Mouse (Mus musculus) hindbrain, embryonic 15.5 days (tissue): ENCODE measurements around the gene Lypd8. TPM values are rescaled to one million over a fixed set of nuclear protein-coding genes. Genes with fewer than 3 reads are reported as not detected.

Experiments used
- ATAC-seq: fragments of 200-750 bp; cut with Nextera tagmentation; 2 replicates; pipeline ENCODE4 v1.8.0; 2017; ENCODE audit warnings: low read depth, moderate number of reproducible peaks, moderate TSS enrichment; ENCODE audit not compliant: low FRiP score
- H3K27ac ChIP-seq: fragments of 300-500 bp; sonication (generic); replicated peaks from 2 replicates; pipeline ENCODE4 v1.5.1; 2015; ENCODE audit warnings: mild to moderate bottlenecking, inconsistent platforms
- H3K27me3 ChIP-seq: fragments of 300-500 bp; sonication (generic); 2 replicates; pipeline ENCODE4 v1.6.1; 2015; ENCODE audit warnings: control low read depth, inconsistent platforms
- H3K36me3 ChIP-seq: fragments of 300-500 bp; sonication (generic); 2 replicates; pipeline ENCODE4 v1.6.1; 2015; ENCODE audit warnings: control low read depth, inconsistent platforms
- H3K4me1 ChIP-seq: fragments of 300-500 bp; sonication (generic); replicated peaks from 2 replicates; pipeline ENCODE4 v1.6.1; 2015; ENCODE audit warnings: control low read depth, inconsistent platforms
- H3K4me2 ChIP-seq: fragments of 300-500 bp; sonication (generic); 2 replicates; pipeline ENCODE4 v1.6.1; 2015; ENCODE audit warnings: moderate library complexity, mild to moderate bottlenecking, inconsistent platforms
- H3K4me3 ChIP-seq: fragments of 300-500 bp; sonication (generic); 2 replicates; pipeline ENCODE4 v1.5.1; 2015; ENCODE audit warnings: mild to moderate bottlenecking, inconsistent platforms
- H3K9ac ChIP-seq: fragments of 300-500 bp; sonication (generic); 2 replicates; pipeline ENCODE4 v1.6.1; 2015; ENCODE audit warnings: inconsistent platforms
- H3K9me3 ChIP-seq: fragments of 300-500 bp; sonication (generic); 2 replicates; pipeline ENCODE4 v1.6.1; 2016; ENCODE audit warnings: control low read depth, inconsistent platforms
- whole genome bisulfite sequencing: fragments of 180-500 bp; shearing (Covaris S2); methylation state at CpG from one replicate; pipeline ENCODE4 v1.1.7; 2015; 5-methylcytosine and 5-hydroxymethylcytosine counted together
- polyA plus RNA-seq: library from polyadenylated mRNA; unstranded; fragments of >200 nt; fragmentation: Nextera tagmentation; extraction: Ambion mirVana; gene quantifications from 2 replicates; pipeline ENCODE4 v1.2.1, GENCODE M21; 2015

Lypd8 gene
- 0.39 TPM in 1 of 2 replicates, not detected in the other for polyA plus RNA-seq

DNA sequence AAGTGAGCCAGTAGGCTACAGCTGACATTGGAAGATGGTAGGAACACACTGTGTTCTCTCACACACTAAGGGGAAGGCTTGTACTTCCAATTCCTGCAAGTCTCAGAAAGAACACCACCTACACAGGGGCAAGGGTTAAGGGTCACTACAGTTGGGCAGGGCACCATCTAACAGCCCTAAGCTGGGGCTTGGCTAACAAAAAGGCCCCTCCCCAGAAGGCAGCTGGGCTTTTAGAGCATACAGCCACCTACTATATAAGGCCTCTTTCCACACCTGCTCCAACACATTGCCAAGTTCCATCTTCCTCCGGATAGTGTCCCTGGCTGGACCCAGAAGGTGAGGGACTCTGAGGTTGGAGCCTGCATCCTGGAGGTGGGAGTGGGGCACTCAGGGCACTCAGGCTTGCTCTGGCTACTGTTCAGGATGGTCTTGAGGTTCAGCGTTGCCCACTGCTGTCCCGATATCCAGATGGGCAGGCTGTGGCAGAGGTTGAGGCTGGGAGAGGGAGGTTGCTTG is at the start of gene Lypd8:
Gene Lypd8 (plus strand): TSS at position 281 of the 516 bp plus-strand sequence.
- no peak within 1 kb of the TSS for H3K27ac ChIP-seq
- H3K9me3 ChIP-seq = no peaks in the 10 kb centered on the region
- no peaks in the 10 kb centered on the region for H3K27me3 ChIP-seq
- H3K4me1 ChIP-seq = no peaks in the 10 kb centered on the region
- H3K9ac ChIP-seq = no peak within 1 kb of the TSS
- H3K4me3 ChIP-seq = no peak within 1 kb of the TSS
- ATAC-seq = no peak
- no peaks in the 10 kb centered on the region for H3K36me3 ChIP-seq
- no peak within 1 kb of the TSS for H3K4me2 ChIP-seq
- 94% methylated on average over 3 of the region's 3 CpGs for WGBS

DNA sequence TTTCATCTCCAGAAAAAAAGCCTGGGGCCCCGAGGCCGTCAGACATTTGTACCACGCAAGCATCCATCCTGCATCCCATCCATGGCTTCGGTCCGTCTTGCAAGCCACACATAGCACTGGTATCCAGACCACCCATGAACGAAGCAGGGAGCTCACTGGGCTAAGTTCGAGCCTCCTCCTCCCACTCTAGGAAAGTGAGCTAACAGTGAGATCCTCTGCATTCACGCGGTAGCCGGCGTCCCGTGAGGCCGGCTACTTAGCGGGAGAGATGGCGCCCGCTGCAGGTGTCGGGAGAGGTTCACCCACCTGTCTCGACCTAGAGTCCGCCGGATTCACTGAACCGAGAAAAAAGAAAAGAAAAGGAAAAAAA is 49.0 kb upstream of the Lypd8 start:
- WGBS = under 1% methylated on average over 21 of the region's 21 CpGs
- Histone ChIP-seq H3K4me2 (peak overlapping the region; percentile 85), H3K27me3 (no peaks in the 10 kb centered on the region), H3K9ac (peak overlapping the region; percentile 95), H3K27ac (peak overlapping the region; percentile 73), H3K36me3 (peaks cover 23% of the 10 kb centered on the region), H3K4me1 (peaks cover 53% of the 10 kb centered on the region), H3K4me3 (peak overlapping the region; percentile 96), H3K9me3 (no peaks in the 10 kb centered on the region)
- peak; percentile 40 for ATAC-seq

DNA sequence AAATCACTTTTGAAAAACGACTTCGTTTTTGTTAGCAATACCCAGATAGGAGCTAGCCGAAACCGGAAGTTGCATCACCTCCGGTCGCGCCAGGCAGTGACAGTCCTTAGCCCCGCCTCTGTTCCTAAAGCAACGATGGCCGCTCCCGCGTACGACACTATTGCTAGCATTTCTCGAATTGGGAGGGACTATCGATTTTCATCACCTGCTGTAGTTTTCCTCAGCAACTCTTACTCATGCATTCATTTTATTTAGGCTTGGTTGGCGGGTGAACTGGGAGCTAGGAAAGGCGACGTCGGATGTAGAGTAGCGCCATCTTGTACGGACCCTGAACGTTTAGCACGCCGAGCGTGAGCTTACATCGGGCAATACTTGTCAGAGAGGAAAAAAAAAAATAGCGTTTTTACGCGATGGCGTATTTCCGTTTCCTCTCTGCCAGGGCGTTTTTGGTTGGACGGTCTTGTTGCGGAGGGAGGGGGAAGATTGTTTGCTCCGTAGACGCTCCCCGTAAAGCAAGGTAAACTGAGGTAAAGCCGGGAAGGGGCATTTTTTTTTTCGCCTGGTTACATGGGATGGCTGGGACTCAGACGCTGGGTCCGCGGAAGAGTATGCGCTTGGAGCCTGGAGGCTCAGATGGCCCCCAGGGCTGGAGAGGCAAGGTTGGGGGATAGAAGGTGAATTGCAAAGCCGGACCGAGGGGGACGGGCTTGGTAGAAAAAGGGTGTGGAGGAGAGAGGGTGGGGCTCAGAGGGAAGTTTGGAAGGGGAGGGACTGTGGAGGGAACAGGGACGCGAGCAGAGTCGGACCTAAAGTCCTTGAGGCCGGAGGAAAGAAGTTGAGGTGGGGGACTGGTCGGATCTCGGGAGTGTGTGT is 48.3 kb upstream of the Lypd8 start, which contains the start of the genes Zfp672 and Sh3bp5l:
Gene Zfp672 (minus strand): TSS at position 64 of the 873 bp plus-strand sequence.
Gene Sh3bp5l (plus strand): TSS at position 449 of the 873 bp plus-strand sequence.
- WGBS = under 1% methylated on average over 52 of the region's 52 CpGs
- Histone ChIP-seq H3K9me3 (no peaks in the 10 kb centered on the region), H3K27ac (peak within 1 kb of the TSS; percentile 73), H3K9ac (peak within 1 kb of the TSS; percentile 95), H3K4me1 (peaks cover 55% of the 10 kb centered on the region), H3K4me2 (peak within 1 kb of the TSS; percentile 85), H3K4me3 (peak within 1 kb of the TSS; percentile 96), H3K27me3 (no peaks in the 10 kb centered on the region), H3K36me3 (peaks cover 25% of the 10 kb centered on the region)
- peak; percentile 96 for ATAC-seq

DNA sequence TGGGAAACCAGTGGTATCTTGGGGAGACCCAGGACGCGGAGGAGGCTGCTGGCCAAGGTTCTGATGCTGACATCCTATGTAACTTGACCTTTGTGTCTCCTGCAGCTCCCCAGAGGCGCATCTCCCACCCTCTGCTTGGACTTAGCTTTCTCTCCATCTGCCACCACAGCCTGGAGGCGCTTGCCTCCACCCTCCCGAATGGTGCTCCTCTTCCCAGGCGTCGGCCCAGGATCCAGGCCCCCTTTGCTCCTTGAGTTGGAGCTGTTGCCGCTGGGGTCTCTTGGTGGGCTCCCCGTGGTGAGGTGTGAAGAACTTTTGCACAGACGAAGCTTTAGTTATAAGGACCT is 47.7 kb upstream of the Lypd8 start:
- WGBS = 23% methylated on average over 10 of the region's 10 CpGs
- H3K4me3 ChIP-seq = peak overlapping the region; percentile 96
- no peaks in the 10 kb centered on the region for H3K9me3 ChIP-seq
- peak; percentile 13; the same call in 1 of the 2 replicates for ATAC-seq
- H3K27me3 ChIP-seq = no peaks in the 10 kb centered on the region
- H3K27ac ChIP-seq = no peak overlapping the region
- peaks cover 55% of the 10 kb centered on the region for H3K4me1 ChIP-seq
- H3K9ac ChIP-seq = peak overlapping the region; percentile 69
- peak overlapping the region; percentile 85 for H3K4me2 ChIP-seq
- H3K36me3 ChIP-seq = peaks cover 25% of the 10 kb centered on the region

DNA sequence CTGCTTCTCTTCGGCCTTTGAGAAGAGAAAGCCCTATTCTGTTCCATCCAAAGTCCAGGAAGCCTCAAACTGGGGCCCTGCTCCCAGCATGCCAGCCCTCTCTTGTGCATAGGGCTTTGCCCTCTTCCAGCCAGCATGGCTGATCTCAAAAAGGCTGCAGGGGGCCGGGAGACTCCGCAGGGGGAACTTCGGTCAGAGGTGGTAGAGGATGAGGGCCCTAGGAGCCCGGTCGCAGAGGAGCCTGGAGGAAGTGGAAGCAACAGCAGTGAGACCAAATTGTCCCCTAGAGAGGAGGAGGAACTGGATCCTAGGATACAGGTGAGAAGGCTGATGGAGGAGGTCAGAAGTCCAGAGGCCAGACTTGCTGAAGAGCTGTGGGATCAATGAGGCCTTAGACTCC is 47.3 kb upstream of the Lypd8 start:
- Histone ChIP-seq H3K4me2 (peak overlapping the region; percentile 85), H3K9ac (peak overlapping the region; percentile 69), H3K27me3 (no peaks in the 10 kb centered on the region), H3K27ac (no peak overlapping the region), H3K4me1 (peaks cover 55% of the 10 kb centered on the region), H3K4me3 (peak overlapping the region; percentile 96), H3K9me3 (no peaks in the 10 kb centered on the region), H3K36me3 (peaks cover 28% of the 10 kb centered on the region)
- ATAC-seq = no peak
- WGBS = 85% methylated on average over 6 of the region's 6 CpGs

DNA sequence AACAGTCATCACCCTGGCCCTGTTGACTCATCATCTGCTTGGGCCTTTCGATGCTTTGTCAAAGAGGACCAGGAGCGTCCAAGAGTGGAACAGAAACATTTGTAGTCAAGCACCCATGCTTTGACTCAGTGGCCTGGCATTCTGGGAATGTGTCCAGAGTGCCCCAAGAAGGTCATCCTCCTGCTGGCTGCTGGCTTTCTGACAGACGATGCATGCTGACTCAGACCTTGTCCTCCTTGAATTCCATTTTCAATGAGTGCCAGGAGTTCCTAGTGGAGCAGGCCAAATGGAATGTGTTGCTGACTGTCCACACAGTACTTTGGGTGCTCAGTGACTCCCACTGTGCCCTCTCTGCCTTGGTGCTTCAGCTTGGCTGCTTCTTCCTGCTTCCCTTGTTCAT is 44.1 kb upstream of the Lypd8 start:
- Histone ChIP-seq H3K4me3 (no peak overlapping the region), H3K4me2 (no peak overlapping the region), H3K27me3 (no peaks in the 10 kb centered on the region), H3K36me3 (peaks cover 38% of the 10 kb centered on the region), H3K9me3 (no peaks in the 10 kb centered on the region), H3K4me1 (peaks cover 40% of the 10 kb centered on the region), H3K9ac (no peak overlapping the region), H3K27ac (no peak overlapping the region)
- WGBS = 67% methylated on average over 3 of the region's 3 CpGs
- ATAC-seq = no peak

DNA sequence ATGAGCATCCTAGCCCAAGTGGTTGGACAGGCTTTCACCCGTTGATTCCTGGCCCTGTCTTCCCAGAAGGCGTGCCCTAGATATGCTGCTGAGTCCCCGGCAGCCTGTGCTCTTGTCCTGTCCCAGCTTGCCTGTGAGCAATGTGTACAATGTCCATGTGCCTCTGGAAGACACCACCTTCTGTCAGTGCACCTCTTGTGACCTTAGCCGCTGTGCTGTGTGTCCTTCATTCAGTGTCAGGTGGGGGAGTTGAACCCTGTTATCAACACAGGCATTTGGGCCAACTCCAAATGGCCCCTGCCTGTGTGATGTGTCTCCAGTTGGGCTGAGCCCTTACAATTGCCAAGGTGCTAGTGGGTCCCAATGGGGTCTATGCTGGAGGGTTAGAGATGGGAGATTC is 32.1 kb upstream of the Lypd8 start:
- Histone ChIP-seq H3K27me3 (no peaks in the 10 kb centered on the region), H3K27ac (no peak overlapping the region), H3K4me2 (no peak overlapping the region), H3K9me3 (no peaks in the 10 kb centered on the region), H3K36me3 (peaks cover 40% of the 10 kb centered on the region), H3K4me3 (no peak overlapping the region), H3K9ac (no peak overlapping the region), H3K4me1 (no peaks in the 10 kb centered on the region)
- no peak for ATAC-seq
- WGBS = 91% methylated on average over 4 of the region's 4 CpGs

DNA sequence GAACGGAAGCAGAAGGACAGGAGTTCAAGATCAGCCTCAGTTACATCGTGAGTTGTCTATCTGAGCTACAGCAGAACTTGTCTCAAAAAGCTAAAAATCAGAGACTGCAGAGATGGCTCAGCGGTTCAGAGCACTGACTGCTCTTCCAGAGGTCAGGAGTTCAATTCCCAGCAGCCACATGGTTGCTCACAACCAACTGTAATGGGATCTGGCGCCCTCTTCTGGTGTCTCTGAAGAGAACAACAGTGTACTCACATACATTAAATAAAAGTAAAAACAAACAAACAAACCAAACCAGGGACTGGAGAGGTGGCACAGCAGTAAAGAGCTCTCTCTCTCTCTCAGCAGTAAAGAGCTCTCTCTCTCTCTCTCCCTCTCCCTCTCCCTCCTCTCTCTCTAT is 28.2 kb upstream of the Lypd8 start:
- 73% methylated on average over 4 of the region's 4 CpGs for WGBS
- H3K4me3 ChIP-seq = no peak overlapping the region
- no peaks in the 10 kb centered on the region for H3K9me3 ChIP-seq
- no peak overlapping the region for H3K4me2 ChIP-seq
- H3K36me3 ChIP-seq = peaks cover 15% of the 10 kb centered on the region
- H3K27ac ChIP-seq = no peak overlapping the region
- H3K9ac ChIP-seq = no peak overlapping the region
- ATAC-seq = no peak
- H3K4me1 ChIP-seq = no peaks in the 10 kb centered on the region
- no peaks in the 10 kb centered on the region for H3K27me3 ChIP-seq

DNA sequence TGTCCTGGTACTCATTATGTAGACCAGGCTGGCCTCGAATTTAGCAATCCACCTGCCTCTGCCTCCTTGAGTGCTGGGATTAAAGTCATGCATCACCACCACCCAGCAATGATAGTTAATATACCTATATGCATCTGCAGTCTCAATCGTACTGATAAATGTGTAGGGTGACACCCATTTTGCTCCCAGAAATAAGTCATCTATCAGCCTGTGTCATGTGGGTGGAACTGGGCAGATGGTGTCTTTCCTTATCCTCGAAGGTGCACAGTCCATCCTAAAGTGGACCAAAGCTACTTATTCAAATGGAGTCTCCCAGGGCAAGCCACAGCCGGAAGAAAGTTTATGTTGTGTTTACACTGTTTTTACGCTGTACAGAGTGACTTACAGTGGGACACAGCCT is 27.7 kb upstream of the Lypd8 start:
- H3K4me3 ChIP-seq = no peak overlapping the region
- no peaks in the 10 kb centered on the region for H3K27me3 ChIP-seq
- peaks cover 12% of the 10 kb centered on the region for H3K36me3 ChIP-seq
- whole genome bisulfite sequencing = 88% methylated on average over 5 of the region's 5 CpGs
- no peak overlapping the region for H3K9ac ChIP-seq
- H3K4me2 ChIP-seq = no peak overlapping the region
- no peak overlapping the region for H3K27ac ChIP-seq
- ATAC-seq = no peak
- no peaks in the 10 kb centered on the region for H3K4me1 ChIP-seq
- no peaks in the 10 kb centered on the region for H3K9me3 ChIP-seq

DNA sequence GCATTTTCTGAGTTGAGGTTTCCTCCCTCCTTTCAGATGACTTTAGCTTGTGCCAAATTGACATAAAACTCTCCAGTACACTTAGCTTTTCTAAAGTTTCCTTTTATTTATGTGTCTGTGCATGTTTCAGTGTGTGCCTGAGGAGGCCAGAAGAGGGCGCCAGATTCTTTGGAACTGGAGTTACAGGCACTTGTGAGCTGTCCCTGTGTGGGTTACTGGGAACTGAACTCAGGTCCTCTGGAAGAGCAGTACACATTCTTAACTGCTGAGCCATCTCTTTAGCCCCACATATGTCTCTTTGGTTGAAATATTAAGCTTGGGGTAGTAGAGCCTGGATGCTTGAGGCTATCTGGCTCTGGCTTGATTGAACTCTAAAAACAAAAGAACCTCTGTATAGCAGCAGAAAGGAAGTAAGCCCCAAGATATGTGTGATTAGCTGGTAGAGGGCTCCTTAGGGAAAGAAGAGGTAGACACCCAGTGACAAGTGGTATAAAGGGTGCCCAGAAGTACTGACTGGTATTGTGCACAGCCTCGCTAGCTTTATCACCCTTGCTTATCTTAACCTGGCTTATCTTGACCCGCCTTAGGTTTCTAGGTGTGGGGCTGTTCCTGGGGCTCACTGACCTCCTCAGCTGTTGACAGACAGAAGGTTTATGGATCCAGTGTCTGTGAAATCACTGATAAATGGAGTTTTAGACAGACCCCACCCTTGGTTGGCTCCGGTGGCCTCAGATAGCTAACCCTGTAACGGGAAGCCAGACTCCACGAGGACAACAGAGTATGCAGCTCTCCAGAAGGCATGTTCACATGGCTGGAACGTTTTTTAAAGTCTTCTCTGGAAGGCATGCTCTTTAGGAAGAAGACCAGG is 25.9 kb upstream of the Lypd8 start:
- H3K9me3 ChIP-seq = no peaks in the 10 kb centered on the region
- WGBS = 70% methylated on average over 7 of the region's 7 CpGs
- H3K27ac ChIP-seq = no peak overlapping the region
- ATAC-seq = no peak
- H3K36me3 ChIP-seq = no peaks in the 10 kb centered on the region
- no peaks in the 10 kb centered on the region for H3K4me1 ChIP-seq
- H3K4me3 ChIP-seq = no peak overlapping the region
- H3K27me3 ChIP-seq = no peaks in the 10 kb centered on the region
- no peak overlapping the region for H3K9ac ChIP-seq
- H3K4me2 ChIP-seq = no peak overlapping the region

DNA sequence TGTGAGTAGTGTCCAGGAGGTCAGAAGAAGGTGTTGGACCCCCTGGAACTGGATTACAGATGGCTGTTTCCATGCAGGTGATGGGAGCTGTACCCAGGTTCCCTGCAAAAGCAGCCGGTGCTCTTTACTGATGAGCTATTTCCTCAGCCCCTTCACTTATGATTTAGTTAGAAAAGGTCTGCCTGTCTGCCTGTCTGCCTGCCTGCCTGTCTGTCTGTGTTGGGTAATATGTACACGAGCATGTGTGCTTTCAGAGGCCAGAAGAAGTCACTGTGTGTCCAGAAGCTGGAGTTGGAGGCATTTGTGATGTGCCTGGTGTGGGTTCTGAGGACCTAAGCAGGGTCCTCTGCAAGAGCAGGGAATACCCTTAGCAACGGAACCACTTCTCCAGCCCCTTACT is 25.1 kb upstream of the Lypd8 start:
- ATAC-seq = no peak
- 80% methylated on average over 3 of the region's 3 CpGs for WGBS

DNA sequence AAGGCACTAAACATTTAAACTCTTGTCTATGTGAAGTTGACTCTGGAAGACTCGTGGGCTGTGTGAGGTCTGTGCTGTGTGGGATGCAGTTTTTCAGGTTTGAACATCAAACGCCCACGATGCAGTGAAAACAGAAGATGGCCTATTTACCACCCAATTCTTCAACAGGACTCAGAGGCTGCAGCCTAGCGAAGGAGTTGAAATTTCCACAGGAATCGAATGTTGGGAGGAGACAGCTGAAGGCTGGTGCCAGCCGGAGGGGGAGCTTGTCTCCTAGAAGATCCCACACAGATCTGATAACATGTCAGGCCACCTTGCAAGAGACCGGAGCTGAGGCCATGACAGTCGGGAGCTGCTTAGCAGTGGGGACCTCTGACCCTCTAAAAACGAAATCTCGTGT is 24.4 kb upstream of the Lypd8 start:
- ATAC-seq = no peak
- WGBS = 74% methylated on average over 10 of the region's 10 CpGs
- no peaks in the 10 kb centered on the region for H3K36me3 ChIP-seq
- no peaks in the 10 kb centered on the region for H3K27me3 ChIP-seq
- H3K9me3 ChIP-seq = no peaks in the 10 kb centered on the region
- H3K4me3 ChIP-seq = no peak overlapping the region
- H3K4me2 ChIP-seq = no peak overlapping the region
- H3K4me1 ChIP-seq = no peaks in the 10 kb centered on the region
- H3K9ac ChIP-seq = no peak overlapping the region
- no peak overlapping the region for H3K27ac ChIP-seq

More for the DNA sequence above, 25.1 kb upstream of the Lypd8 start:
- no peaks in the 10 kb centered on the region for H3K9me3 ChIP-seq
- H3K36me3 ChIP-seq = no peaks in the 10 kb centered on the region
- no peak overlapping the region for H3K4me3 ChIP-seq
- no peak overlapping the region for H3K4me2 ChIP-seq
- H3K27ac ChIP-seq = no peak overlapping the region
- H3K27me3 ChIP-seq = no peaks in the 10 kb centered on the region
- no peak overlapping the region for H3K9ac ChIP-seq
- no peaks in the 10 kb centered on the region for H3K4me1 ChIP-seq
